Mouse (Mus musculus) bone marrow macrophage, adult 2 months (primary cell): ENCODE measurements around the gene Filip1.

ENCODE experiments used
- CTCF ChIP-seq: IDR thresholded peaks from 2 replicates; pipeline ENCODE4 v1.5.1; 2012; ENCODE audit warnings: low read depth, mild to moderate bottlenecking, low read length, moderate library complexity
- POLR2A ChIP-seq: IDR thresholded peaks from 2 replicates; pipeline ENCODE4 v1.6.1; 2012; ENCODE audit warnings: mild to moderate bottlenecking, low read depth, low read length, borderline replicate concordance

DNA sequence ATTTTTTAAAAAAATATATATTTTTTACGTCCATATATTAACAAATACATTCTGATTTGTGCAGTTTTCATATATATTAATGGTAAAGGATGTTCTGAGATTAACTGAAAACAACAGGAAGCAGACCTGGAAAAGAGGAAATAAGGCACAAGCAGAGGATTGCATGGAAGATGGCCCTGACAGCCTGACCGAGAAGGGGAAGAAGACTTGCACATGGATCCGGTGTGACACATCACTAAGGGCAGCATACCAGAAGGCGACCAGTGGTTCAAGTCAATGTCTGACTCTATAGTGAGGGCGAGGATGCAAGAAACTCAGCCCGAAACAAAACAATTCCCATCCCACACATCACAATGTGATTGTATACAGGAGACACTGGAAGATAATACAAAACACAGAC lies 52.2 kb downstream of the Filip1 start:
- TF ChIP-seq CTCF (no peak), POLR2A (no peak)
